Mouse (Mus musculus): ENCODE results near the gene Setd5.

GRCm38 (mm10) chr6:113166661-113167251 lies 89.6 kb downstream of the Setd5 start:
- 0 out of 2 replicates have a peak, but pooled peaks have one; percentile 29 for TF ChIP-seq POLR2A (IDR thresholded peaks at IDR 0.05; ENCODE audit: control insufficient read depth, low read depth, low read length)
- no peak for TF ChIP-seq CTCF (IDR thresholded peaks at IDR 0.05; ENCODE audit: control insufficient read depth, insufficient read depth, insufficient replicate concordance, low read depth, low read length)

All from testis, adult 2 months (tissue).